Mouse (Mus musculus) heart, postnatal 36 days (tissue): ENCODE measurements around the gene Gemin7. TPM values are rescaled to one million over a fixed set of nuclear protein-coding genes. Genes with fewer than 3 reads are reported as not detected.

Source experiments
- total RNA-seq, 2 experiments: library from RNA; stranded (reverse); gene quantifications; 2 replicates each; pipeline ENCODE4 v1.2.3; 2021

Gene Gemin7
- total RNA-seq, 2 experiments from 2014 or later = 44.1 to 47.8 TPM

Other genes with a start within 250 kb of the Gemin7 start
- 10 to 100 TPM; 43.4 to 48.0 TPM for gene Ercc1, start 232.8 kb downstream of the Gemin7 start, total RNA-seq
- gene Cd3eap, start 218.1 kb downstream of the Gemin7 start, total RNA-seq = 10 to 100 TPM; 10.4 to 11.2 TPM
- 10 to 100 TPM; 35.8 to 44.2 TPM for gene Ppp1r13l, start 217.8 kb downstream of the Gemin7 start, total RNA-seq
- gene Ercc2, start 195.6 kb downstream of the Gemin7 start, total RNA-seq = 10 to 100 TPM; 11.8 to 12.0 TPM
- gene Klc3, start 173.5 kb downstream of the Gemin7 start, total RNA-seq = under 1 TPM; 0.24 to 0.92 TPM
- gene Ckm, start 172.8 kb downstream of the Gemin7 start, total RNA-seq = 1,000 to 10,000 TPM; 3,967 to 4,539 TPM
- 10 to 100 TPM; 25.7 to 27.2 TPM for gene Mark4, start 118.8 kb downstream of the Gemin7 start, total RNA-seq
- gene Exoc3l2, start 114.3 kb downstream of the Gemin7 start, total RNA-seq = under 1 TPM; 0.78 to 0.84 TPM
- 1 to 10 TPM; 2.3 to 2.5 TPM for gene Bloc1s3, start 69.2 kb downstream of the Gemin7 start, total RNA-seq
- 10 to 100 TPM; 32.9 to 37.4 TPM for gene Trappc6a, start 69.2 kb downstream of the Gemin7 start, total RNA-seq
- gene Nkpd1, start 59.8 kb downstream of the Gemin7 start, total RNA-seq = not detected
- gene Ppp1r37, start 14.5 kb downstream of the Gemin7 start, total RNA-seq = 10 to 100 TPM; 56.0 to 59.3 TPM
- gene Zfp296, start 308 bp downstream of the Gemin7 start, total RNA-seq = under 1 TPM in 1 of 2 experiments, not detected in 1; 0.50 TPM
- 10 to 100 TPM; 16.0 to 16.8 TPM for gene Clasrp, start 26.9 kb upstream of the Gemin7 start, total RNA-seq
- 1 to 10 TPM; 5.7 to 8.9 TPM for gene Relb, start 51.8 kb upstream of the Gemin7 start, total RNA-seq
- 10 to 100 TPM; 76.4 to 84.1 TPM for gene Clptm1, start 87.4 kb upstream of the Gemin7 start, total RNA-seq
- not detected for gene Apoc2, start 100.3 kb upstream of the Gemin7 start, total RNA-seq
- gene Gm44805, start 103.8 kb upstream of the Gemin7 start, total RNA-seq = not detected
- gene Apoc4, start 103.9 kb upstream of the Gemin7 start, total RNA-seq = not detected
- gene Apoc1, start 115.1 kb upstream of the Gemin7 start, total RNA-seq = 1 to 10 TPM; 1.2 to 3.3 TPM
- 100 to 1,000 TPM; 308 to 344 TPM for gene Apoe, start 121.6 kb upstream of the Gemin7 start, total RNA-seq
- gene Tomm40, start 137.8 kb upstream of the Gemin7 start, total RNA-seq = 100 to 1,000 TPM in 1 of 2 experiments, 10 to 100 TPM in 1; 97.7 to 102 TPM
- 10 to 100 TPM; 33.2 to 41.7 TPM for gene Nectin2, start 172.9 kb upstream of the Gemin7 start, total RNA-seq
- 100 to 1,000 TPM; 210 to 232 TPM for gene Bcam, start 193.4 kb upstream of the Gemin7 start, total RNA-seq
- gene Cblc, start 219.2 kb upstream of the Gemin7 start, total RNA-seq = under 1 TPM; 0.75 to 0.81 TPM
- 1 to 10 TPM; 3.5 TPM for gene Bcl3, start 245.2 kb upstream of the Gemin7 start, total RNA-seq